Mouse (Mus musculus) hindbrain, embryonic 13.5 days (tissue): ENCODE data around the gene Aldh3a2. TPM values are rescaled to one million over a fixed set of nuclear protein-coding genes. Genes with fewer than 3 reads are reported as not detected.

Experiments used
- ATAC-seq: fragments of 200-750 bp; cut with Nextera tagmentation; 2 replicates; pipeline ENCODE4 v1.8.0; 2017; ENCODE audit warnings: moderate TSS enrichment; ENCODE audit not compliant: low FRiP score
- H3K27ac ChIP-seq: fragments of 300-500 bp; sonication (generic); 2 replicates; pipeline ENCODE4 v1.5.1; 2015; ENCODE audit warnings: inconsistent platforms, mild to moderate bottlenecking, moderate library complexity
- H3K27me3 ChIP-seq: fragments of 300-500 bp; sonication (generic); 2 replicates; pipeline ENCODE4 v1.6.1; 2015; ENCODE audit warnings: mild to moderate bottlenecking, inconsistent platforms
- H3K36me3 ChIP-seq: fragments of 300-500 bp; sonication (generic); 2 replicates; pipeline ENCODE4 v1.6.1; 2015; ENCODE audit warnings: mild to moderate bottlenecking, inconsistent platforms
- H3K4me1 ChIP-seq: fragments of 300-500 bp; sonication (generic); replicated peaks from 2 replicates; pipeline ENCODE4 v1.6.1; 2015; ENCODE audit warnings: inconsistent platforms
- H3K4me2 ChIP-seq: fragments of 300-500 bp; sonication (generic); 2 replicates; pipeline ENCODE4 v1.6.1; 2015; ENCODE audit warnings: inconsistent platforms, mild to moderate bottlenecking, moderate library complexity
- H3K4me3 ChIP-seq: fragments of 300-500 bp; sonication (generic); 2 replicates; pipeline ENCODE4 v1.5.1; 2015; ENCODE audit warnings: mild to moderate bottlenecking, inconsistent platforms
- H3K9ac ChIP-seq: fragments of 300-500 bp; sonication (generic); 2 replicates; pipeline ENCODE4 v1.6.1; 2015; ENCODE audit warnings: mild to moderate bottlenecking, inconsistent platforms
- H3K9me3 ChIP-seq: fragments of 300-500 bp; sonication (generic); 2 replicates; pipeline ENCODE4 v1.6.1; 2016; ENCODE audit warnings: inconsistent platforms
- WGBS: fragments of 180-500 bp; shearing (Covaris S2); methylation state at CpG from one replicate; pipeline ENCODE4 v1.1.7; 2015; 5-methylcytosine and 5-hydroxymethylcytosine counted together
- polyA plus RNA-seq: library from polyadenylated mRNA; unstranded; fragments of >200 nt; fragmentation: Nextera tagmentation; extraction: Ambion mirVana; gene quantifications from 2 replicates; pipeline ENCODE4 v1.2.1, GENCODE M21; 2015

Gene Aldh3a2
- polyA plus RNA-seq, 1 experiment from 2014 or later = 26.9 TPM

DNA sequence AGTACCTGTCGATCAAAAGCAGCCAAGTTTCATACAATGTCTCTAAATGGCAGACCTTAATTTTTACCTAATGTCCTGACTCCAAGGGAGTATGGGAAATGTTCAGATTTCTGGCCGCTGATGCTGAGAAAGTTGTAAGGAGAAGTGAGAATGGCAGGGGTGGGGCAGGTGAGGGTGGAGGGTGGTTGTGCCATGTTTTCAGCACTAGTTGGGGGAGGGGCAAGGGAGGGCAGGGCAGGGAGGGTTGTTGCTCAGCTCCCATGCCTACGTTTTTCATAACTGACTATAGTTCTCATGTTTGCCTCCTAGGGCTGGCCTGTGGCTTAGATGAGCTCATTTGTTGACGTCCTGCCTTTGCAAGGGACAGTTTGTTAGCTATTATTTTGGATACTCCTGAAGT lies 41.8 kb downstream of the Aldh3a2 start:
- Histone ChIP-seq H3K4me3 (no peak overlapping the region), H3K36me3 (no peaks in the 10 kb centered on the region), H3K9ac (no peak overlapping the region), H3K4me2 (no peak overlapping the region), H3K9me3 (no peaks in the 10 kb centered on the region), H3K27ac (no peak overlapping the region), H3K4me1 (no peaks in the 10 kb centered on the region; the same call in 1 of the 2 replicates), H3K27me3 (no peaks in the 10 kb centered on the region)
- 84% methylated on average over 4 of the region's 4 CpGs for WGBS
- no peak for ATAC-seq

DNA sequence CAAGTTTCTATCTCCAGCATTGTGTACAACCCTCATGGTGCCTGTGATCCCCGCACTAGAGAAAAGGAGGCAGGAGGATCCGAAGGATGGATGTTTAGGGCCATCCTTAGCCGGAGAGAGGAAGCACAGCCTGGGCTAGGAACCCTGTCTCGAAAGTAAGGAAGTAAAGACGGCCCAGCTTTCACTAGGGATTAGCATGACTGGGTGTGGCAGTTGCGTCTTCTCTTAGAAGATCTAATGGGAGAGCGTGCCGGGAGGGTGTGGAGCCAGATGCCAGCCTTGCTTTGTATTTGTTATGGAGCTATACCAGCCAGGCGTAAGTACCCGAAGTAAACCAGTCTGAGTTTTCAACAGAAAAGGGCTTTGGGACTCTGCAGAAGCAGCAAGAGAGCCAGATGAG lies 42.4 kb downstream of the Aldh3a2 start:
- 92% methylated on average over 10 of the region's 10 CpGs for WGBS
- ATAC-seq = no peak
- no peak overlapping the region for H3K4me2 ChIP-seq
- no peak overlapping the region for H3K27ac ChIP-seq
- H3K36me3 ChIP-seq = no peaks in the 10 kb centered on the region
- no peak overlapping the region for H3K9ac ChIP-seq
- no peaks in the 10 kb centered on the region for H3K9me3 ChIP-seq
- H3K27me3 ChIP-seq = no peaks in the 10 kb centered on the region
- H3K4me1 ChIP-seq = no peaks in the 10 kb centered on the region; the same call in 1 of the 2 replicates
- no peak overlapping the region for H3K4me3 ChIP-seq

DNA sequence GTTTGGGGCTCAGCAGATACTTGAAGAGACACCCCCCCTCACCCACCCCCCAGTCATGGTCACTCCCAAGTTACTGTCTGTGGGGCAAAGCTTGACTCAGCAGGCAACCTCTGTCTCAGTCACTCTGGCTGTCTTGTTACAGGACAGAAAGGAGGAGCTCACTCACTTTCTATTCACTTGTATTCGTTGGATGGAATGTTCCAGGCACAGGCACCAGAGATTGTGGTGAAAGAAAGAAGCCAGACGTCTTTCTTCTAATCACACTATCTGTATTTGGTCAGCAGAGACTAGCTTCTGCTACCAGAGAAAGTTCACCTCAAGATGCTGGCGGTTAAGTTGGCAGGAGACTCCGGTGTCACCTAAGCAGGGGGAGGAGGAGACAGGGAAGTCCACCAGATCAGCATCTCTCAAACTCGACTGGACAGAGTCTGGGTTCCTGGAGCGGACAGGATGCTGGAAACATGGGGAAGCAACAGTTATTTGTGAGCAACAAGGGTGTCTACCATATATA lies 43.0 kb downstream of the Aldh3a2 start:
- Histone ChIP-seq H3K4me3 (no peak overlapping the region), H3K9me3 (no peaks in the 10 kb centered on the region), H3K4me2 (no peak overlapping the region), H3K27me3 (no peaks in the 10 kb centered on the region), H3K9ac (no peak overlapping the region), H3K36me3 (no peaks in the 10 kb centered on the region), H3K4me1 (no peaks in the 10 kb centered on the region; the same call in 1 of the 2 replicates), H3K27ac (no peak overlapping the region)
- 85% methylated on average over 6 of the region's 6 CpGs for WGBS
- ATAC-seq = no peak

DNA sequence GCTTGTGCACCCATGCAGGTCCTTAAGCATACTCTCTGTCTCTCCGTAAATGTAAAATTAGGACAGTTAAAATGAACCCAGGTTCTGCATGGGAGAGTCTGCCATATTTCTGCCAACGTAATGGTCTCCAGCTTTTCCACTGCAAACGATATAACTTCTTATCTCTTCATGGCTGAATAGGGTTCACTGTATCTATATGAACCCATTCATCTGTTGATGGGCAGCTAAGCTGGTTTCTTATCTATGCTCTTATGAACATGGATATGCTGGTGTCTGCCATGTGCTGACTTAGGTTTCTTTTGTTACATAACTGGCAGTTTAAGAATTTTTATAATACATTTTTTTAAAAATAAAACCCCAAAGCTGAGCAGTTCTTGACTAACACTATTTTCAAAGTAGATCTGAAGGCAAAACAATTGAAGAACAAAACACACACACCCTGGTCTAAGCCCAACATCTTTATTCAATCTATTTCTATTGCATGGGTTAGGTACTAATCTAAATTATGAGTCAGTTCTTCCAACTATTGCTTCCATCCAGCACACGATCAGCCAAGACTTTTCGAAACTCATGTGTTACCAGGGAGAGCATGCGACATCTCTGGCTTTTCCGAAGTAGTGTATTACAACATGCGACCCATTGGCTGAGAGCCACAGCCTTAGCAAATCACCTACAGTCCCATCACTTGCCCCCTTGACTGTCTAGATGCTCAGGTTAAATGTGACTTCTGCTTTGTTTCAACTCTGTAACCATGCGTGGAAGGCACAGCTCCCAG lies 44.1 kb downstream of the Aldh3a2 start:
- no peaks in the 10 kb centered on the region for H3K27me3 ChIP-seq
- no peak for ATAC-seq

DNA sequence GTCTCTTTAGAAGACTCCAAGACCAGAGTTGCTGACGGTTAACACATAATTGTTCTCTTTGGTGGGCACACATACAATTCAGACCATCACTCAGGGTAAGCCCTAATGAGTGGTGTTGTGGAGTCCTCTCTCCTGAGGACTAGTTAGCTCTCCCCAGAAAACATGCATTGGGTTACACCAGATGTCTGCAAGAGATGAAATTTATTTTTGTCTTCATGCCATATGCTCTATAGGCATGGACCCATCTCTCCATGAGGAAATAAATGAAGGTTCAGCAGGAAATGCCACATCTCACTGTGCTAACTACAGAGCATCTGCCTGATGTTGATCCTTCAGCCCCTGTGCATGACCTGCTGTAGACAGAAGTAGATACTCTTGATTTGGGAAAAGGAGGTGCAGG lies 45.3 kb downstream of the Aldh3a2 start:
- no peak overlapping the region for H3K9ac ChIP-seq
- WGBS = 81% methylated on average over 1 of the region's 1 CpGs
- no peaks in the 10 kb centered on the region for H3K9me3 ChIP-seq
- H3K4me2 ChIP-seq = no peak overlapping the region
- no peaks in the 10 kb centered on the region for H3K36me3 ChIP-seq
- no peaks in the 10 kb centered on the region for H3K27me3 ChIP-seq
- no peak overlapping the region for H3K27ac ChIP-seq
- H3K4me3 ChIP-seq = no peak overlapping the region
- no peaks in the 10 kb centered on the region; the same call in 1 of the 2 replicates for H3K4me1 ChIP-seq
- ATAC-seq = no peak

More for the DNA sequence above, 44.1 kb downstream of the Aldh3a2 start:
- Histone ChIP-seq H3K4me1 (no peaks in the 10 kb centered on the region; the same call in 1 of the 2 replicates), H3K36me3 (no peaks in the 10 kb centered on the region), H3K4me2 (no peak overlapping the region), H3K9ac (no peak overlapping the region), H3K27ac (no peak overlapping the region), H3K9me3 (no peaks in the 10 kb centered on the region), H3K4me3 (no peak overlapping the region)
- WGBS = 93% methylated on average over 9 of the region's 9 CpGs

DNA sequence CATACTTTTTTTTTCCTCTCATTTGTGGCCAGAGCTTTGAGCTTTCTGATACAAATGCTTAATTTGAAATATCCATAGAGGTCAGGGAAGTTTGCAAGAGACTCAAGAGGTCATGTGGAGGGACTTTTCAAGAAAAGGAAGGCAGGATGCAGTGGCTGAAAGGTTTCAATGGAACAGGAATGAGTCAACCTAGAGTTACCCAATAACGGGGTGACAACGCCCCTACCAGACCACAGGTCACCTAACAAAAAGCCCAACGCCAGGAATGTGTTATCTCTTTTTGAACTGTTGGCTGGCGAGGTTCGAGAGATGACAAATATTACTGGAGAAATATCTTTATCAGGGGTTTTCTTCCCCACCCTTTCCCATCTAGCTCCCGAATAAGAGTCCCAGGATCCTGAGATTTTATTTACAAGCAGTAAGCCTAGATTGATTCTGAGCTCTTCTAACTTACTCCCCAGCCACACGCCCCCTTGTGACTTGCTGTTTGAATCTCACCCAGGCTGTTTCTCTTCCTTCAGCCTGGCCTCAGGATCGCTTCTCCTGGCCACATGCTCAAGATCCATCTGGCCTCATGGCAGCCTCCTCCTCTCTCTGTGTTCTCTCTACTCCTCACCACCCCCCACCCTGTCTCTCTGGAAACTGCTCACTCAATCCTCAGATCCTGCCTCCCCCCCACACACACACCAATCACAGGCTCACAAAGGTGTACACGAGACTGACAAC lies 46.9 kb downstream of the Aldh3a2 start:
- H3K4me3 ChIP-seq = no peak overlapping the region
- WGBS = 77% methylated on average over 9 of the region's 9 CpGs
- H3K27me3 ChIP-seq = no peaks in the 10 kb centered on the region
- no peak overlapping the region for H3K27ac ChIP-seq
- H3K36me3 ChIP-seq = no peaks in the 10 kb centered on the region
- no peaks in the 10 kb centered on the region for H3K4me1 ChIP-seq
- no peaks in the 10 kb centered on the region for H3K9me3 ChIP-seq
- H3K4me2 ChIP-seq = no peak overlapping the region
- H3K9ac ChIP-seq = no peak overlapping the region
- no peak for ATAC-seq

DNA sequence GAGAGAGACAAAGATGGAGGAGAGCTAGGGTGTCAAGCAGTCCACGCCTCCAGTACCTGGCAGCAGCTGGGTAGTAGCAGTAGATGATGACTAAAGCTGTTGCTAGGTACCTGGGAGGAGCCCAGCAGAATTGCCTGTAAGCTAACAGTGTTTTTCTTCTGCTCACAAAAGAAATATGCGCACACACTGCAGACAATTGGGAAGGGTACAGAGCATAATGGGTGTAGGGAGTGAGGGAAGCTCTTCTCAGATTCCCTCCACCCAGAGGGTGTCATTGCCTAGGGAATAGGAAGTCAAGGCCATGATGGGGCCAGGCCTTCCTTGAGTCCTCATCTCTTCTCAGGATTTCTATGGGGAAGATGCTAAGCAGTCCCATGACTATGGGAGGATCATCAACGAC lies 51.3 kb downstream of the Aldh3a2 start:
- no peak overlapping the region for H3K27ac ChIP-seq
- H3K9me3 ChIP-seq = no peaks in the 10 kb centered on the region
- 92% methylated on average over 3 of the region's 3 CpGs for WGBS
- H3K4me1 ChIP-seq = no peaks in the 10 kb centered on the region
- H3K9ac ChIP-seq = no peak overlapping the region
- H3K36me3 ChIP-seq = no peaks in the 10 kb centered on the region
- no peak for ATAC-seq
- H3K4me2 ChIP-seq = no peak overlapping the region
- peaks cover 24% of the 10 kb centered on the region; the same call in 1 of the 2 replicates for H3K27me3 ChIP-seq
- no peak overlapping the region for H3K4me3 ChIP-seq

DNA sequence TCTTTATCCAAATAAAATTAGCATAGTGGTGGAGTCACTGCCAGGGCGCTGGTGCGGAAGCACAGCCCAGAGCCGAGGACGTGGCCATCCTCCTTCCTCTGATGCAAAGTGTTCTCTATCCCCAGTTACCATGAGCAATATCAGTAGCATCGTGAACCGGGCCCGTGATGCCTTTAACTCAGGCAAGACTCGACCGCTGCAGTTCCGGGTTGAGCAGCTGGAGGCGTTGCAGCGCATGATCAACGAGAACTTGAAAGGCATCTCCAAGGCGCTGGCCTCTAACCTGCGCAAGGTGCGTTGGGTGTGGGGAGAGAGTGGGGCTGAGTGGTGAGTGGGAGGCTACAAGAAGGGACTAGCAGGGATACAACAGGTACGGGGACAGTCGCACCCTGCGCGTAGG lies 55.2 kb downstream of the Aldh3a2 start:
- 38% methylated on average over 20 of the region's 20 CpGs for WGBS
- Histone ChIP-seq H3K4me2 (no peak overlapping the region), H3K27me3 (peaks cover 27% of the 10 kb centered on the region; the same call in 1 of the 2 replicates)

DNA sequence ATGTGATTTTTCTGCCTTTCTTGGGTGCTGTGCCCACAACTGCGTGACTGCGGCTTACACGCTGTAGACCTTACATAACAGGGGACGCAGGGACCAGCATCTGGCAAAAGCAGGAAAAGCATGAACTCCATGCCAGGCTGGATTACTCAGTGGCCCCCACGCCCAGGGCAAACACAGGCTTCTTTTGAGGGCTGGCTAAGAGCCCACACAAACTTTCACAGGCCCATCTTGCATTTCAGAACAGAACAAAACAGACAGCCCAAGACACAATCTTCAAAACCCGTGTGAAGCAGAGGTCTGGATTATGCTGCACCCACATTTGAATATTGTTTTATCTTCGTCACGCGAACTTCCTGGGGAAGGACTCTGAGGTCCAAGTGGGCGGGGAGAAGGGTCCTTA lies 58.9 kb downstream of the Aldh3a2 start:
- whole genome bisulfite sequencing = 84% methylated on average over 10 of the region's 10 CpGs
- no peak for ATAC-seq
- Histone ChIP-seq H3K9ac (no peak overlapping the region), H3K4me1 (no peaks in the 10 kb centered on the region), H3K27me3 (peaks cover 23% of the 10 kb centered on the region; the same call in 1 of the 2 replicates), H3K4me2 (no peak overlapping the region), H3K9me3 (no peaks in the 10 kb centered on the region), H3K36me3 (no peaks in the 10 kb centered on the region), H3K27ac (no peak overlapping the region), H3K4me3 (no peak overlapping the region)

More for the DNA sequence above, 55.2 kb downstream of the Aldh3a2 start:
- H3K9me3 ChIP-seq = no peaks in the 10 kb centered on the region
- no peak overlapping the region for H3K27ac ChIP-seq
- no peak overlapping the region for H3K4me3 ChIP-seq
- H3K4me1 ChIP-seq = no peaks in the 10 kb centered on the region
- H3K36me3 ChIP-seq = no peaks in the 10 kb centered on the region
- H3K9ac ChIP-seq = no peak overlapping the region
- ATAC-seq = no peak

DNA sequence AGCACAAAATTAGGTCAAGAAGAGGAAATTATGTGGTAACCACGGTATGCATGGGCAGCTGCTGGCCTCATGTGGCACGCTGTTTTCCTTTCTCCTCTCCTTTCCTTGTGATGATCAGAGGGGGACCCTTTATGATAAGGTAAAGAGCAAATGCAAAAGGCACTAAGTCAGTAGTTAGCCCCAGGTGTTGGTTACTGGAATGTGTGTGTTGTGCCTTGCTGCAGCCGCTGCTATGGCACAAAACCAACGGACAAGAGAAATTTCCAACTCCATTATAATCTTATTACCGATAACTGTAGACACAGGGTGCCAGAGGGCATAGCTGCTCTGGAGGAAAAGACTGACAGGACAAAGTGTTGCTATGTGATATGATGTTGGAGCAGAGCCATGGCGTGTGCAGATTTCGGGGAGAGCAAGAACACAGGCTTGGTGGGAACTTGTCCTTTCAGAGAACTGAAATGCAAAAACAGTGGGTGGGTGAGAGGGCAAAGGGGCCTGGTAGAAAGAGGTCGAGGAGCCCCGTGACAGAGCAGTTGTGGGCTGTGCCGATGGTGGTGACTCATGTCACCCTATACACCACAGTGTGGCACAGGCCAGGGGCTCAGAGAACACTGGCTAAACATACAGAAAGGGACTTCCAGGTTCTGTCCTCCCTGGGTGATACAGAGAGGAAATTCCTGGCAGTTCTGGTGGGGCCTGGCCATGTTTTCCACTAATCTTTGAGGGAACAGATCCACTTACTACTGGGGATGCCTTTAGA lies 59.6 kb downstream of the Aldh3a2 start, which contains the start of gene Aldh3a1:
Aldh3a1 (plus strand) TSS at position 51 of the 760 bp plus-strand sequence.
- no peak for ATAC-seq
- no peaks in the 10 kb centered on the region for H3K4me1 ChIP-seq
- peaks cover 16% of the 10 kb centered on the region; the same call in 1 of the 2 replicates for H3K27me3 ChIP-seq
- no peak within 1 kb of the TSS for H3K4me2 ChIP-seq
- no peaks in the 10 kb centered on the region for H3K36me3 ChIP-seq
- WGBS = 75% methylated on average over 10 of the region's 10 CpGs
- no peak within 1 kb of the TSS for H3K27ac ChIP-seq
- H3K9me3 ChIP-seq = no peaks in the 10 kb centered on the region
- no peak within 1 kb of the TSS for H3K4me3 ChIP-seq
- no peak within 1 kb of the TSS for H3K9ac ChIP-seq

DNA sequence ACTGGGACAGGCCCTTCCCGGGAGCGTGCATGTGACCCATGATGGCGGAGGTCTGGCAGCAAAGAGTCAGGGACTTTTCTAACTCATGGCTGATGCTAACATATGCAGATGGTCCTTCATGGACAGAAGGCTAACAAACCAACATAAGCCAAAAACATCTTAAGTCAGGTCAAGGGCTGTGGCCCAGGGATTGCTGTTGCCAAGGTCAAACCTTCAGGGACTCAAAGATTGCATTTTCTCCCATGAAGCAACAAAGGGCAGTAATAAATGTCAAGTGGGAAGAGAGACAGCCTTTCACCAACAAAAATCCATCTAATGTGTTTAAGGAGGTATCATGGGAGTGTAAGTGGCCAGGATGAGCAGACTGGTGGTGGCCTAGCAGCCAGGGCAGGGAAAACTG lies 61.1 kb downstream of the Aldh3a2 start:
- Histone ChIP-seq H3K4me1 (0 out of 2 replicates have a peak, but pooled peaks cover 4% of the 10 kb centered on the region), H3K27ac (no peak overlapping the region), H3K4me2 (no peak overlapping the region), H3K27me3 (0 out of 2 replicates have a peak, but pooled peaks cover 4% of the 10 kb centered on the region), H3K4me3 (no peak overlapping the region), H3K9me3 (no peaks in the 10 kb centered on the region), H3K36me3 (no peaks in the 10 kb centered on the region), H3K9ac (no peak overlapping the region)
- WGBS = 98% methylated on average over 3 of the region's 3 CpGs
- no peak for ATAC-seq
